Mouse (Mus musculus): ENCODE measurements around the gene Foxn3. TPM values are rescaled to one million over a fixed set of nuclear protein-coding genes. Genes with fewer than 3 reads are reported as not detected.

The Foxn3 gene
- total and polyA plus RNA-seq, 3 experiments = 9.7 to 26.8 (median 11.0) TPM

GRCm38 (mm10) chr12:99373584-99373983, 189.8 kb downstream of the Foxn3 start:
- dilution Hi-C loops (cut with MboI; ENCODE audit: extremely low pct_ligation_motif_present, extremely low pct_unique_long_range_greater_than_20kb, low sequenced_read_pairs) = no loop called here
- Histone ChIP-seq H3K4me2 (ENCODE audit: insufficient read depth, low read depth, poor library complexity, severe bottlenecking) (no peak overlapping the region), H3K36me3 (replicated peaks in 1 of 2; ENCODE audit: control insufficient read depth in 1 of 2, insufficient read depth in 1 of 2, low read length in 1 of 2) (peaks cover 17 to 61% of the 10 kb centered on the region in 2 experiments), H3K9me3 (replicated peaks; ENCODE audit: low read length) (peaks cover 8% of the 10 kb centered on the region), H3K27ac (ENCODE audit: insufficient read depth, low read depth) (no peak overlapping the region), H3K27me3 (replicated peaks) (no peaks in the 10 kb centered on the region), H3K9ac (ENCODE audit: insufficient read depth, low read depth) (no peak overlapping the region), H3K79me2 (replicated peaks; ENCODE audit: control insufficient read depth, extremely low read depth, insufficient read depth, poor library complexity, severe bottlenecking) (peaks cover 2% of the 10 kb centered on the region; the same call in 1 of the 2 replicates), H3K4me1 (ENCODE audit: control insufficient read depth in 1 of 2, insufficient read depth in 2 of 2) (peaks cover 15 to 62% of the 10 kb centered on the region in 2 experiments), H3K4me3 (replicated peaks in 1 of 3; ENCODE audit: low read depth in 2 of 3, low read length in 2 of 3, poor library complexity in 1 of 3) (no peak overlapping the region)
- TF ChIP-seq BHLHE40 (IDR thresholded peaks at IDR 0.05; ENCODE audit: low read depth, low read length) (no peak), SMC3 (IDR thresholded peaks at IDR 0.05; ENCODE audit: low read depth, low read length) (no peak), ZNF384 (IDR thresholded peaks at IDR 0.05; ENCODE audit: low read depth, low read length) (no peak), TCF12 (IDR thresholded peaks at IDR 0.05; ENCODE audit: low read depth, low read length) (no peak), GABPA (IDR thresholded peaks at IDR 0.05; ENCODE audit: insufficient replicate concordance, low read depth, low read length) (no peak), NRF1 (IDR thresholded peaks at IDR 0.05; ENCODE audit: low read depth, low read length) (no peak), ZMIZ1 (IDR thresholded peaks at IDR 0.05; ENCODE audit: low read depth, low read length) (no peak), CHD1 (IDR thresholded peaks at IDR 0.05; ENCODE audit: low read depth, low read length) (no peak), MYC (IDR thresholded peaks at IDR 0.05; ENCODE audit: low read depth, low read length) (no peak), USF2 (conservative IDR thresholded peaks at IDR 0.05; ENCODE audit: low read depth, low read length) (no peak), EP300 (IDR thresholded peaks at IDR 0.05; ENCODE audit: low read length) (no peak), HCFC1 (IDR thresholded peaks at IDR 0.05; ENCODE audit: low read depth, low read length) (no peak), NELFE (IDR thresholded peaks at IDR 0.05; ENCODE audit: low read depth, low read length) (no peak), MXI1 (IDR thresholded peaks at IDR 0.05; ENCODE audit: low read depth, low read length) (no peak), ZC3H11A (IDR thresholded peaks at IDR 0.05; ENCODE audit: low read depth, low read length) (no peak), ELF1 (IDR thresholded peaks at IDR 0.05; ENCODE audit: low read depth, low read length) (no peak), RAD21 (IDR thresholded peaks at IDR 0.05; ENCODE audit: low read depth, low read length) (no peak), RCOR1 (conservative IDR thresholded peaks at IDR 0.05; ENCODE audit: low read depth, low read length) (no peak)
- DNase-seq (ENCODE audit: extremely low read depth) = no peak
- in situ Hi-C loops (cut with MboI; ENCODE audit: low pct_ligation_motif_present, low pct_unique_long_range_greater_than_20kb, low sequenced_read_pairs) = no loop called here

GRCm38 (mm10) chr12:99371500-99371899, 191.9 kb downstream of the Foxn3 start:
- H3K36me3 ChIP-seq (replicated peaks in 1 of 2; ENCODE audit: control insufficient read depth in 1 of 2, insufficient read depth in 1 of 2, low read length in 1 of 2) = peaks cover 12 to 64% of the 10 kb centered on the region in 2 experiments
- H3K27ac ChIP-seq (ENCODE audit: insufficient read depth, low read depth) = no peak overlapping the region
- DNase-seq (ENCODE audit: extremely low read depth) = no peak
- dilution Hi-C loops (cut with MboI; ENCODE audit: extremely low pct_ligation_motif_present, extremely low pct_unique_long_range_greater_than_20kb, low sequenced_read_pairs) (no loop called here), in situ Hi-C loops (cut with MboI; ENCODE audit: low pct_ligation_motif_present, low pct_unique_long_range_greater_than_20kb, low sequenced_read_pairs) (no loop called here)
- TF ChIP-seq ETS1 (conservative IDR thresholded peaks at IDR 0.05; ENCODE audit: low read depth, low read length) (no peak), USF1 (IDR thresholded peaks at IDR 0.05; ENCODE audit: low read depth, low read length) (no peak), JUN (IDR thresholded peaks at IDR 0.05; ENCODE audit: insufficient read depth, low read depth, low read length) (no peak)
- H3K4me2 ChIP-seq (ENCODE audit: insufficient read depth, low read depth, poor library complexity, severe bottlenecking) = no peak overlapping the region
- H3K79me2 ChIP-seq (replicated peaks; ENCODE audit: control insufficient read depth, extremely low read depth, insufficient read depth, poor library complexity, severe bottlenecking) = no peaks in the 10 kb centered on the region; the same call in 1 of the 2 replicates
- H3K4me1 ChIP-seq (ENCODE audit: control insufficient read depth in 1 of 2, insufficient read depth in 2 of 2) = peaks cover 10 to 55% of the 10 kb centered on the region in 2 experiments; a peak in 3 of 4 replicates
- no peak overlapping the region for H3K4me3 ChIP-seq (replicated peaks in 1 of 3; ENCODE audit: low read depth in 2 of 3, low read length in 2 of 3, poor library complexity in 1 of 3)
- H3K9ac ChIP-seq (ENCODE audit: insufficient read depth, low read depth) = no peak overlapping the region
- peaks cover 8% of the 10 kb centered on the region for H3K9me3 ChIP-seq (replicated peaks; ENCODE audit: low read length)
- H3K27me3 ChIP-seq (replicated peaks) = no peaks in the 10 kb centered on the region

All from CH12.LX (cell line).